Mouse (Mus musculus): ENCODE measurements around the gene Olfr768.
"Not testable (repeated sequence)": the region's sequence is repeated elsewhere in the genome, so short reads cannot be mapped to it uniquely, and the experiment has no call there.

Olfr768 gene

DNA sequence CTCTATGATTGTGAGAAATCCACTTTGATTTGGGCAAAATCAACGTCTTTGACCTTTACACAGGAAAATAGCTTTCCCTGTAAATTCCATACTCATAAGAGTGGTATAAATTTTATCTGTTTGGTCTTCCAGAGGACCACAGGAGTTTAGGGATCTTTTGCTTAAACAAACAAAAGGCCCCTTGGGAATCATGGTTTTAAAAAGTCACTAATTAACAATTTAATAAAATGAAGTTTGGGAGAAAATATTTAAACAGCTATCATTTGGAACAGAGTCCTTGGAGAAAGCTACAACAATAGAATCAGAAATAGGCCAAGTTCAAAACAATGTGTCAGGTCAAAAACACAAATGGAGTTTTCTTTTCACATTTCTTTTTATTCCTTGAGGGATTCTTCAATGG, at the start of gene Olfr768:
Gene Olfr768, minus strand, starts transcription at position 101 of the 400 bp plus-strand sequence.
- DNase-seq (ENCODE audit: low spot score in 2 of 2) = no peak

DNA sequence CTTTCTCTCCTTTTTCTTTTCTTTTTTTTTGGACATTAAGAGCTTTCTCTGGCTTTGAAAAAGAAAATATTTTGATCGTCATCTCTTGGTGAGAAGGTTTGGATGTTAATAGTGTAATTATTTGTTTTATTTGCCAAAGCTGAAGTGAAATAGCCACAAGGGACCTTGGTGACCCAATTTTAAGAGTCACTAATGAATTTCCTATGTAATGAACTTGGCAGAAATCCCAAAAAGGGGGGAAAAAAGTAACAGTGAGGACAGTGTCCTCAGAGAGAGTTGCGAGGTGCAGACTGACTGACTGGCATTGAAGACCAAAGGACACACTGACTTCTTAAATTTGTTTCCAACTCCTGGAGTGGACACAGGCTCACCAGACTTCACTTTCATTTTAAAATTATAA, 39.7 kb upstream of the Olfr768 start, which contains the start of gene Olfr770:
Gene Olfr770, minus strand, starts transcription at position 101 of the 400 bp plus-strand sequence.
- no peak for DNase-seq (ENCODE audit: low spot score in 2 of 2)

DNA sequence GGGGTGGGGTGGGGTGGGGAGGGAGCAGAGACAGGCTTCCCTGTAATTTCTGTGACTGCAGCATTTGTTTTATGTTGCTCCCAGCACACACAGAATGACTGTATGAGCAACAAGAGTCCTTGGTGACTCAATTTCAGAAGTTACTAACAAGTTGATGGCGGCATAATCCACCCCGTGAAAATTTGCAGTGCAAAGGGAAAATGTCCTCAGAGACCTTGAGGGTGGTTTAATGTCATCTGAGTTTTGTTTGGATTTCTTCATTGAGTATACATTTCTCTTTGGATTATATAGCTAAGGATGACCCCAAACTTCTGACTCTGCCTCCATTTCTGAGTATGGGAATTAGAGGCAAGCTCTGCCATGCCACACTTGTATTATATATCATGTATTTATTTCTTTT, 18.6 kb upstream of the Olfr768 start, which contains the start of gene Olfr769:
Gene Olfr769, minus strand, starts transcription at position 101 of the 400 bp plus-strand sequence.
- DNase-seq (ENCODE audit: low spot score in 2 of 2) = no peak

DNA sequence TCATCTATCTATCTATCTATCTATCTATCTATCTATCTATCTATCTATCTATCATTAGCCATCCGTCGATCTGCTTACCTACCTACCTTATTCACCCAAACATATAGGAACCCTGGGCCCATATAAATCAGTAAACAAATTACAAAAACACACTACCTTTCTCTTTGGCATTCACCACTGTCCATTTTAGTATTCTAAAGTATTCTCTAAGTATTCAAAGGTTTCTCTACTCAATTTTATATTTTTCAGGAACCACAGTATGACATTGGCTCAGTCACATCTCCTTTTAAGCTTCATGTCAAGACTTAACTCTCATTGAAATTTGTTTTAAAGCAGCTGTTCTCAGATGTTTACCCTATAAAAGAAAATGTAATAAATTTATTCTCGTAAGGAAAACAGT, 16.0 kb upstream of the Olfr768 start:
- DNase-seq (ENCODE audit: low spot score in 2 of 2) = no peak

DNA sequence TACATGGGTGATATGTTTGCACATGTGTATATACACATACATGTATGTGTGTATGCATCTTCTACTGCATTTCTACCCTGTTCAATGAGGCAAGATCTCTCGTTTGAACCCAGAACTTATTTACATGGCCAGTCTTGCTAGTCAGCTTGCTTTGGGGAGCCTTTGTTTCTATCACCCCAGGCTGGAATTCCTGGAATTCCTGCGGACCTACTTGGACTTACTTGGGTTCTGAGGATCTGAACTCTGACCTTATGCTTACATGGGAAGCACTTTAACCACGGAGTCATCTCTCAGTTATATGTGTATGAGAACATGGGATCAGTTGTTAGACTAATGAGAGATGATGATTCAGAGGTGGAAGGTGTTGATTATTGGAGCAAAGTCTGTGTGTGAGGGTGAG, 2.1 kb upstream of the Olfr768 start:
- DNase-seq (ENCODE audit: low spot score in 2 of 2) = no peak

DNA sequence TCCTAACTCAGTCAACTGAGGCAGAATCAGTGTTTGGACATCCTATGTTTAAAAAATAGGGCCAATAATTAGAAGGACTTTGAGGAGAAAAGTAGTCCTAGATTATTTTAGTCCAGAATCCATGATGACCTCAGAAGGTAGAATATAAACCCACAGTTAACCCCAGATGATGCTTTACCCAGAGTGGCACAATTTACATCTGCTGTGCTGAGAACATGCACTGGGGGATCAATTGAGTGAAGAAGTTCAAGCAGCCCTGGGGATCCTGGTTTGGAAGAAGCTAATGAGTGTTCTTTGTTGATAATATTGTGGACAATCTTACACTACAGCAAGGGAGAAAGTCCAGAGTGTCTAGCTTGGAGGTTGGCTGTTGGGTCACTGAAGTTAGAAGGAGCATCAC, 16.4 kb downstream of the Olfr768 start, which contains the start of gene Olfr767:
Gene Olfr767, minus strand, starts transcription at position 101 of the 400 bp plus-strand sequence.
- not testable (repeated sequence) for DNase-seq (ENCODE audit: low spot score in 2 of 2)

DNA sequence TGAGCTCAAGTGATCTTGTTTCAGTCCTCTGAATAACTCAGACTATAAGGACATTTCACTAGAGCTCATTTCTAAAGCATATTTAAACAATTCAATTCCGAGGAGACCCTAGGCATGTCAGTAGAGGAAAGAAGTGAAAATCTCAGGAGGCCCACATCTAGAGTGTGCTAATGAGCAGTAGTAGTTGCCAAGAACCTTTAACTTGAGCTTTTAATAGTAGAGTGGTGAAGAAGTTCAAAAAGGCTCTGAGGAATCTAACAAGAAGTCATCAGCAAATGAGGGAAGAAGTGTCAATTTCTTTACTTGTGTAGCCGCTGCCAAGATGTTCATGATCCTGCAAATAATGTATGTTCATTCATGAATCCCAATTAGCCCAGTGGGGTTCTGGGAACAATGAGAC, 30.3 kb downstream of the Olfr768 start, which contains the start of gene Olfr766-ps1:
Gene Olfr766-ps1, minus strand, starts transcription at position 101 of the 400 bp plus-strand sequence.
- DNase-seq (ENCODE audit: low spot score in 2 of 2) = no peak

DNA sequence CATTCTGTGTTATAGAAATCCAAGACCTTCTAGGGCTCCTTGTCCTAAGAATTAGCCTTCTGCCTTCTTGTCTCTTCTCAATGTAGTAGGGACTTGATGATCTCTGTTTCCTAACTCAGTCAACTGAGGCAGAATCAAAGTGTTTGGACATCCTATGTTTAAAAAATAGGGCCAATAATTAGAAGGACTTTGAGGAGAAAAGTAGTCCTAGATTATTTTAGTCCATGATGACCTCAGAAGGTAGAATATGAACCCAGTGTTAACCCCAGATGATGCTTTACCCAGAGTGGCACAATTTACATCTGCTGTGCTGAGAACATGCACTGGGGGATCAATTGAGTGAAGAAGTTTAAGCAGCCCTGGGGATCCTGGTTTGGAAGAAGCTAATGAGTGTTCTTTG, 49.3 kb downstream of the Olfr768 start, which contains the start of gene Olfr765:
Gene Olfr765, minus strand, starts transcription at position 101 of the 400 bp plus-strand sequence.
- not testable (repeated sequence) for DNase-seq (ENCODE audit: low spot score in 2 of 2)
